Mouse (Mus musculus) MN1 (cell line): ENCODE measurements around the gene Plod2.

ENCODE experiments used
- DNase-seq: peaks from one replicate; pipeline ENCODE4 v3.0.0-alpha.2; 2016; ENCODE audit warnings: low spot score

Plod2 gene

GRCm38 (mm10) chr9:92601551-92601950 lies 59.5 kb downstream of the Plod2 start:
- DNase-seq, result no peak

GRCm38 (mm10) chr9:92603541-92603940 lies 61.5 kb downstream of the Plod2 start:
- no peak for DNase-seq

GRCm38 (mm10) chr9:92610628-92611267 lies 68.7 kb downstream of the Plod2 start:
- DNase-seq, result peak; percentile 64

GRCm38 (mm10) chr9:92612641-92613040 lies 70.6 kb downstream of the Plod2 start:
- peak; percentile 30 for DNase-seq

GRCm38 (mm10) chr9:92613206-92613605 lies 71.2 kb downstream of the Plod2 start:
- DNase-seq, result peak; percentile 39

- no peak for DNase-seq
Measured at GRCm38 (mm10) chr9:92616418-92616817, 74.4 kb downstream of the Plod2 start.

- DNase-seq, result no peak
Measured at GRCm38 (mm10) chr9:92617376-92617775, 75.4 kb downstream of the Plod2 start.

GRCm38 (mm10) chr9:92620088-92620487 lies 78.1 kb downstream of the Plod2 start:
- DNase-seq, result no peak

- peak; percentile 43 for DNase-seq
Measured at GRCm38 (mm10) chr9:92621246-92621645, 79.2 kb downstream of the Plod2 start.

GRCm38 (mm10) chr9:92621878-92622282 lies 79.9 kb downstream of the Plod2 start:
- peak; percentile 87 for DNase-seq

GRCm38 (mm10) chr9:92634792-92635191 lies 92.8 kb downstream of the Plod2 start:
- no peak for DNase-seq

GRCm38 (mm10) chr9:92639200-92639897 lies 97.3 kb downstream of the Plod2 start:
- DNase-seq, result no peak

GRCm38 (mm10) chr9:92641717-92642116 lies 99.7 kb downstream of the Plod2 start:
- no peak for DNase-seq
